Mouse (Mus musculus): Measurements from ENCODE around the gene Matn3. TPM values are rescaled to one million over a fixed set of nuclear protein-coding genes. Genes with fewer than 3 reads are reported as not detected.
A peak's percentile ranks its signal among the peaks of the same experiment; 100 is the strongest.

Matn3 gene
- under 1 TPM in 1 of 2 experiments, not detected in 1; 0.09 TPM for total RNA-seq (2021)

DNA sequence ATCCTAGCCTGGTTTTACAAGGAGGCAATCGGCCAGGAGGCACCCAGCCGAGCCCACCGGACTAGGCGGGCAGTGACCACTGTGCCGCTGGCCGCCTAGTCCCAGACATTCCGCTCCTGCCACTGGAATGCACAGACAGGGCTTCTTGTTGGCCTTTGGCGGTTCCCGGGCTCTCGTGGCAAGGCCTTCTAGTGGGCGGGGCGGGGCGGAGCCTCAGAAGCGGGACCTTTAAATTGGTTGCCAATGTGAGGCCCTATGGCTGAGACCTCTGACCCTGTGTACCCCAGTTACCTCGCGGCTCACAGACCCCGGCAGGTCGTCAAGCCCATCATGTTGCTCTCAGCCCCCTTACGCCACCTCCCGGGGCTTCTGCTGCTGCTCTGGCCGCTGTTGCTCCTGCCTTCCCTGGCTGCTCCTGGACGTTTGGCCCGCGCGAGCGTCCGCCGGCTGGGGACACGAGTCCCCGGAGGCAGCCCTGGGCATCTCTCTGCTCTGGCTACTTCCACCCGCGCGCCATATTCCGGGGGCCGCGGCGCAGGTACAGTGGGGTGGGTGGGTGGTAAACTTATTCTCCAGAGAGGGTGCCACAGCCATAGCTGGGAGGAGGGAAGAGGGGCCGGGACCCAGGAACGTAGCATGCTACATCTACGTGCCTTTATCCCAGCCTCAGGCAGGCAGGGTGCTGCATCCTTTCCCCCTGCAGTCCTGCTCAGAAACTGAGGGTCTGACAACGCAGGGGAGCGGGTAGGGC, at the start of gene Matn3:
TSS of gene Matn3 (plus strand) at position 216 of the 751 bp plus-strand sequence.
- peak; percentile 81 for DNase-seq

DNA sequence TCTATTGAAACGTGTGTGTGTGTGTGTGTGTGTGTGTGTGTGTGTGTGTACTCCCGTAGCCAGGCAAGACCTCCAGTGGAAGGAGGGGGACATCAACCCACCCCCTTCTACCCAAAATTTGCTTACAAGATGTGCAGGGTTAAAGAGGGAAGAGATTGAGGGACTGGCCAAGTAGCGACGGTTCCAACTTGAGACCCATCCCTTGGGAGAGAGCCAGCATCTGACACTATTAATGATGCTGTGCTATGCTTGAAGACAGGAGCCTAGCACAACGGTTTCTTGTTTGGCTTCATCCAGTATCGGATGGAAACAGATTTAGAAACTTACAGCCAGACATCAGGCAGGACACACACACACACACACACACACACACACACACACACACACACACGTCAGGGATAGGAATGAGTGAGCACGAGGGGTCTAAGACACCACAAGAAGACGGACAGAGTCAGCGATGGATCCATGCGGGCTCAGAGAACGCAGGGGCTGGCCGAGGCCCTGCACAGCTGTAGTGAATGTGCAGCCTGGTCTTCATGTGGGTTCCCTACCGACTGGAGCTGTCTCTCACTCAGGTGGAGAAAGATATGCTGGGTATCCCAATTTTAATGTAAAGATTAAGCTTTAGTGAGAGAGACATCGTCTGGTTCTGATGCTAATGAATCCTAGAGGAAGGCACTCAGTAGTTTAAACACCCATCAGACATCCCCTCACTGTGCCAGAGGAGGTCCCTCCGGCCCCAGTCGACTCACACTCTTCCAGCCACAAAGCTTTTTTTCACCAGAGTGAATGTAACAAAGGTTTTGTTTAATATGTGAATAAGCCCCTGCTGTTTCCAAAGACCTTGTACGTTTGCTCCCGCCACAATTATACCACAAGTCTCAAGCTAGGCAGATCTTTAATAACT, 48.6 kb upstream of the Matn3 start:
- no peak for DNase-seq

DNA sequence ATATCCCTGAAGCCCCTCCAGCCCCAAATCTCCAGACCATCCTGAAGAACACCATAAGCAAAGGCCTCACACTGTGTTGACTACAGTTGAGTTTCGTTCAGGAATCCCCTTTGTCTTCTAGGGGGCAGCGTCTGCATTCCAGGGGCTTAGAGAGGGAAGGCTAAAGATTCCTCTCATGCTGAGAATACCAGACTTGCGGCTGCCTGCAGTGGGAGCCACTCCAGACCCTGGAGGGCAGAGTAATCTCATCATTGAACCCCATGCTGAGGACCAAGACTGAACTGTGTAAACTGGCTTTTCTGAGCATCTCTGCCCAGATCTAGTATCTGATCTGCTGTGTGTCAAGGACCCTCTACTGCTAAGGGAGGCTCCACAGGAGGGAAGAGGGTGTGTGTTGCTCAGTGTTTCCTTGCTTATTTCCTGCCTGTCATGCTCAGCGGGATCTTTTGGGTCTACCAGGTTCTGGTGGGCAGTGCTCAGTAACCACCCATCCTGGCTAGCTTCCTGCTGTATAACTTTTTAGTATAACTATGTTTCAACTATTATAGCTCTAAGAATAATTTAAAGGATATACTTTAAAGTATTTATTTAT, 47.5 kb upstream of the Matn3 start:
- no peak for DNase-seq

DNA sequence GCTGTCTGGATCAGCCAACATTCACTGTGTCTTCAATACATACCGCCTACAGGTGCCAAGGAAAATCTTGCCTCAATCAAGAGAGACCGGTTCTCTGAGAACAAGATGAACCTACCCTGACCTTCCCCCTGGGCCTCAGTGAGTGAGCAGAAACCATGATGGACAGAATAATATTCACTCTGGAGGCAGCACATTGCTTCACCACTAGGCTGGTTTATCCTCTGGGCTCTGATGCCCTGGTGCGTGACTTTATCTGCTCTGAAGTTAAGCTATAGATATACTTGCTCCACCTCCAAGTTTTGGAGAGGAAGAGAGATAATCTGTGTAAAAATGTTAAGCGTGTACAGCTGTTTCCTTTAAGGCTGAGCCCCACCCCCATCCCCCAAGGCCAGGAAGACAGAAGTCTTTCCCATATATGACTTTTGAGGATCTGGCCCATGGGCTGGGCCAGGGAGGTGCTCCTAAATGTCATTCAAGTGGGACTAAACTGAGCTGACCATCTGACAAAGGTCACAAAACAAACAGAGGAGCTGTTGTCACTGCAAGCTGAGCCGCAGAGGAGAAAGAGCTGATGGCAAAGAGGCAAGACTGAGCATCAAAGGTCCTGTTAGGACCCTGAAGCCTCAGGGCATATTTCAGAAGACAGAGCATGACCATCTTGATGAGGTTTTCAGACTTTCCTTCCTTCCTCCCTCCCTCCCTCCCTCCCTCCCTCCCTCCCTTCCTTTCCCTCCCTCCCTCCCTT, 46.6 kb upstream of the Matn3 start:
- DNase-seq: peak; percentile 46

DNA sequence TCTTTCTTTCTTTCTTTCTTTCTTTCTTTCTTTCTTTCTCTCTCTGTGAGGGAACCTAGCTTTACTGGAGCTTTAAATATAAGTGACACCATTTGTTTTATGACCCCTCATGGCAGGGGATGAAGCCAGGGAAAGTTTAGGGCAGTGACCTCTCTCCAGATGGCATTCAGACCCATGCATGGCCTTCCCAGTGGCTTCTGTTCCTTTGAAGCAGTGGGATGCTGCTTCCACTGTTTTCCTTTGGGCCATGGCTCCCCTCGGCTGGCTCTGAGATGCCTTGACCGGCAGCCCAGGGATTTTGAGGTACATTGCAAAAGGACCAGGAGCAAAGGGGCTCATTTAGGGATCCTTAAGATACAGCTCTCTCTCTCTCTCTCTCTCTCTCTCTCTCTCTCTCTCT, 45.8 kb upstream of the Matn3 start:
- no peak for DNase-seq

DNA sequence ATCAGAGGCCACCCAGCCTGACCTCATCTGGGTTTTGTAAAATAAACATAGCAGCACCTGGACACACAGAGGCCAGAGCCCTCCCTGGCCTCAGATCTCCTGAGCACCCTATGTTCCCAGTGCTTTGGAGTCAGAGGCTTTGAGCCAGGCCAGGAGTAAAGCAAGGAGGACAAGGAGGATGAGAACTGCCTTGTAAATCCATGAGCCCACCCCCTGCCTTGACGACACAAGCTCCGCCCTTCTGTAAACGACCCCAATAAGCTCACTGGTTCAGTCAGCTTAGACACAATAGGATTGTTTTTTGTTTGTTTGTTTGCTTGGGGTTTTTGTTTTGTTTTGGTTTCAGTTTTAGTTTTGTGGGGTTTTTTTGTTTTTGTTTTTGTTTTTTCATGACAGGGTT, 45.2 kb upstream of the Matn3 start:
- no peak for DNase-seq

DNA sequence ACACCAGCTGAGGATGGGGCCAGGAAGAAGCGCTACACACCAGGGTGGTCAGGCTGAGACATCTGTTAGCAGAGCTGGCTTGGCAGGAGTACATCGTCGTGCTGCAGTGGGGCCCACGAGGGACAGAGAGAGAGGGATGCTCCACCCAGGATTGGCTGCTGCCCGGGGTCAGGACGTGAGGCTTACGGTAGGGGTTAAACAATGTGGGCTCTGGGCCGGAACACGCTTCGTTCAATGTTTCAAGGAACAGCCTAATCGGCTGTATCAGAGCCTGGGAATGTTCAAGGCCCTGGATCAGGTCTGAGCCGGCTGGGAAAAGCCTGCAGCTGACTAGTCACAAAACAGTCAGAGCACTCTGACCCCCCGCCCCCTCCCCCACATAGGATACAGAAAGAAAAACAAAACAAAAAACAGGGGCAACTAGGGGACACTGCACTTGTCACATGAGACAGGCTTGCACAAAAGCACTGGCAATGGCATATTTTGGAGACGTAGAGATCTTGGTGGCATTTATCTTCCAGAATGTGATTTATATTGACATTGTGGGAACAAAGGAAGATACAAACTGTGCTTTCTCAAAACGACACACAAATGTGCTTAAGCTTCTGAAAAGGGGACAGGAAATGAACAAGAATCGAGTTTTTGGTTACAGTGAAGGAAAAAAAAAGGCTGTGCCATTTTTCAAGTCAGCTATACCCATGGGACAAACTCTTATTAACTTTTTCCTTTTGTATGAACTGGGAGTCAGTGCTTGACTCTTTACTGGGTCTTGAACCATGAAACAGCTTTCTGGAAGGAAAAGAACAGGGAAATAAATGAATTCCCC, 34.7 kb upstream of the Matn3 start:
- peak; percentile 62 for DNase-seq

DNA sequence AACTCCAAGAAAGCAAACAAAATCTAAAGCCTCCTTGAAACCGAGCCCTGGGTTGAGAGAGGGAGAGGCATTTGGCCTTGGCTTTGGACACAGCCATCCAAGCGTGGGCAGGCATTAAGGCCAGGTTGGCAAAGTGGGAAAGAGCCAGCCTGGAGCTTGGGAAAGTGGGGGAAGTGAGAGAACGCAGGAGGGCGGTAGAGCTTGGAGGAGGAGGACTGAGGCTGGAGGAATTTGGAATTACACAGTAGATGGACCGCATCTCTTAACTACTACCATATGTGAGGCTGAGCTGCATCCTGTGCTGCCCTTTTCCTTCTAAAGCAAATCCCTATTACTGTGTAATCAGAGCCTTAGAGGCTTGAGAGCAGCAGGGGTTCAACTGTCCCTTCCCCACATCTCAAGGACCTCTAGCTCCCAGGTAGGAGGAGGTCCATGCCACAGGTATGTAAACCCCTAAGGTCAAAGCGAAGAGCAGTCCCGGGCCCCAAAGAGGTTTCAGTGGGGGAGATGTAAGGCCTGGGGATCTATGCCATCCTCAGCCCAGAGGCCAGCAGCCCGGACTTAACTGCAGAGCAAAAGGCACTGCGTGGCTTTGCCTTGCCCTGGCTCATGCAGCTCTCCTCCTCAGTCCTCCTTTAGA, 33.9 kb upstream of the Matn3 start:
- DNase-seq: peak; percentile 35

DNA sequence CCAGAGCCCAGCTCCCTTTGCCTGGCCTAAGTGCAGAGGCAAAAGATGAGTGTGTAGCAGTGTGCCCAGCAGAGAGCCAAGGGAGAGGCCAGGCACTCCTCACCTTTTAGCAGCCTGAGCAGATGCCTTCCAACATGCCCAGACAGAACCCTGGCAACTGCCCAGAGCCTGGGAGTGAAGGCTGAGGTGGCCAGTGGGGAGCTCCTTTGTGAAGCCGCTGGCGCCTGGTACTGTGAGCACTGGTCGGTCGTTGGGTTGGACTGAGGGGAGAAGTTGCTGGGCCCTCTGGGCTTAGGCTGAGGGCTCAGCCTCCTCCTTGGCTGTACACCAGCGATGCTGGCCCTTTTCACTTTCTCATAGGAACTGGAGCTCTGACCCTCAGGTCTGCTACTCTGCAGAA, 31.4 kb upstream of the Matn3 start:
- DNase-seq: peak; percentile 73

DNA sequence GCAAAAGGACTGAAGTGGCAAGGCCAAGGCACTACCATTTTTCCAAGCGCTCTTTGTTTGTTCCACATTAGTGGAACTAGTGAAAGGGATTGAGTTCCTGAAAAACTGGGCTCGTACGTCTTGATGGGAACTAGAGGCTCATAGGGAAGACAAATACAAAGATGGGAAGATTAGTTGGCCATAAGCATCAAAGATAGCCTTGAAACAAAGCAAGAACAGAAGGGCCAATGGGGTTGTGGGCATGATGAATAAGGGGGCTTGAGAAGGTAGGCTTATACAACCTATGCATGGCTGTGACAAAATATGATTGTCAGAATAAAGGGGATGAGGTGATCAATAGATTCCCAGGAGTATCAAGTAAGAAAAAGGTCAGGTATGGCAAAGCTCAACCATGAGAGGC, 28.5 kb upstream of the Matn3 start:
- no peak for DNase-seq

DNA sequence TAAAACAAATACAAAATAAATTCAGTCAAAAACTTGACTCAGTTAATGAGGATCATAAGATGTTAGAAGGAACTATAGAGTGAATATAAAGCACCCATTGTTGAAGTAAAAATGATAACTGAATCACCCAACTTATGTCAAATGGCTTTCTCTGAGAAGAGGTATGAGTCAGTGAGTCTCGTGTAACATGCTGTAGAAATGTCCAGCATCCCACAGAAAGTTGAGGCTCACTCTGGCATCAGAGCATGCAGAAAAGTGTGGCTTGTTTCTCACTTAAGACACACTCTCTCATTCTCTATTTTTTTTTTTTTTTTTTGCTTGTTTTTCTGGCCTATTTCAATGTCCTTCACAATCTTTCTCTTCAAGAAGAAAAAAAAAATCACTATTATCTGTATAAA, 26.7 kb upstream of the Matn3 start:
- DNase-seq: no peak

DNA sequence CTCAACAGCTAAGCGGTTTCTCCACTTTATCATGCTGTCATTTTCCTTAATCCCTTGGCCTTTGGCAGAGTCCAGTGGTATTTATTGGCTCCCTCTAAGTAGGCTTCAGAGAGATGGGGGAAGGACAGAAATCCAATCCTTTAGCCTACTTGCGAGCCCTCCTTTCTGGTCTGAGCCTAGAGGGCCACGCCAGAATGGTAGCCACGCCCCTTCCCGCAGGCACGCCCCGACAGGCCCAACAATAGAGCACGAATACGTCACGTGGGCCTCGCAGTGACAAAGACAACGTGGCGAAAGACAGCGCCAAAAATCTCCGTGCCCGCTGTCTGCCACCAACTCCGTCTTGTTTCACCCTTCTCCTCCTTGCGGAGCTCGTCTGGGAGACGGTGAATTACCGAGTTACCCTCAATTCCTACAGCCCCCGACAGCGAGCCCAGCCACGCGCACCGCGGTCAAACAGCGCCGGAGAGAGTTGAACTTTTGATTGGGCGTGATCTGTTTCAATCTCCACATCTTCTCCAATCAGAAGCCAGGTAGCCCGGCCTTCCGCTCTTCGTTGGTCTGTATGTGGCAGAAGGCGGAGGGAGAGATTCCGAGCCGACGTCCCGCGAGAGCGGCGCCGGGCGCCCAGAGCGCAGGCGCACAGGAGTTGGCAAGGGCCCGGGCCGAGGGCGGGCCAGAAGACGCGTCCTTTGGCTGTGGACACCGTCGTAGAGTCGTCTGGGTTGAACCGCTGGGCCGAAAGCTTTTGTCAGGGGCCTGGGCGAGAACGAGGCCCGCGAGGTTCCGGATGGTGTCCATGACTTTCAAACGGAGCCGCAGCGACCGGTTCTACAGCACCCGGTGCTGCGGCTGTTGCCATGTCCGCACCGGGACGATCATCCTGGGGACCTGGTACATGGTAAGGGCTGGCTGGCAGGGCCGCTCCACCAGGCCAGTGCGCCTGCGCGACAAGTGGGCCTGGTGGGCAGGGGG, 26.0 kb upstream of the Matn3 start, which contains the start of gene Laptm4a:
TSS of gene Laptm4a (plus strand) at position 271 of the 975 bp plus-strand sequence.
- peak; percentile 99 for DNase-seq

DNA sequence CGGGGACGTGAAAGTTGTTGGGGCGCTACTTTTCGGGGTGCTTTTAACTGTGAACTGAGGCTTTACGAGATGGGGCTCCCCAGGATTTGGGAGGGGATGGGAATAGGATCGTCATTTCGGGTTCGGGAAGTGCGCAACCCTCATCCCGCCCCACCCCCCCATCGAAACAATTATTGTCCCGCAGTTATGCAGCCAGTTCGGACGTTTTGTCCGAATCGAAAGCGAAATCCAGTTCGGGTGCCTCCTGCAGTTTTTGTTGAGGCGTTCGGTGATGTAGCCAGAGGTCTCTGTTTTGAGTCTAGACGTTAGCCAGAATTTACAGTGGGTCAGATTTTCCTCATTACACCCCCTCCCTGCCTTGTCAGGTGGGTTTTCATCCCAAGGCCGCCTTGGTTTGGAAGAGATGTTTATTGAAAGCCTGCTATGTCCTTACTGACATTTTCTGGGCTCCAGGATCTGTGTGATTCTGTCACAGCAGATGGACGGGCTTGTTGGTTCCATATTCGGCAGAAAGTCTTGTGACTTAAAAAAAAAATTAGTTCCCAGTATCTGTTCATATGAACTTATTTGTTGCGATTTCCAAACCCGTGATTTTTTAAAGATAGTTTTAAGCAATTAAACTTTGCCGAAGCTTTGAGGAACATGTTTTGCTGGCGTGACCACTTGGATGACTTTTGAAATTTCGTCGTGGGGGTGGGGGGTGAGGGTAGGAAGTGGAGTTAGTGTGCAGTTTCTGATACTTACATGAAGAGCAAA, 25.2 kb upstream of the Matn3 start:
- no peak for DNase-seq

DNA sequence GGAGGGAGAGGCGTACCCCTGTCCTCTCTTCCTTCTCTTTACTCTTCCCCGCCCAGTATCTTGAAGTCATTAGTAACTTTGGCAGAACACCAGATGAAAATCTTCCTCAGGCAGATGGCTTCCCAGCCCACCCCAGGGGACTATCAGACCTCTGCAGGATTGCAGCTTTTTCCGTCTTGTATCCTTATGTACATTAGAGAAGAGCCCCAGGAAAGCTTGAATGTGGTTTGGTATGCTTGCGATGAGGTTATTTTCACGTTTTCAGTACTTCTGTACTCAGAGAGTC, 24.7 kb upstream of the Matn3 start:
- DNase-seq: no peak

DNA sequence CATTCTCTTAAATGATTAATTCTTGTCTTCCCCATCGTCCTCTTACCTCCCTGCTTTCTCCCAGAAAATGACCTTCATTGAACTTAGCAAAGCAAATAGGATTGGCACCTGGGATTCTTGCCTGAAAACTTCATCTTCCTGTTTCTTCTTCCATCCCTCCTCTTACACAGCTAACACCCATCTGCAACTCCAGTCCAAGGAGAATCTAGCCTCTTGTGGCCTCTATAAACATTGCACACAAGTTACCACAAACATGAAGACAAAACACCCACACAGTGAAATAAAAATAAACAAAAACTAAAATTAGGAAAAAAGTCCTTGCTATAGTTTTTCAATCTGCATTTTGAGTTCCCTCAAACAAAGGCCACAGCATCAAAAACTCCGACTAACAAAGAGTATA, 24.1 kb upstream of the Matn3 start:
- DNase-seq: no peak

DNA sequence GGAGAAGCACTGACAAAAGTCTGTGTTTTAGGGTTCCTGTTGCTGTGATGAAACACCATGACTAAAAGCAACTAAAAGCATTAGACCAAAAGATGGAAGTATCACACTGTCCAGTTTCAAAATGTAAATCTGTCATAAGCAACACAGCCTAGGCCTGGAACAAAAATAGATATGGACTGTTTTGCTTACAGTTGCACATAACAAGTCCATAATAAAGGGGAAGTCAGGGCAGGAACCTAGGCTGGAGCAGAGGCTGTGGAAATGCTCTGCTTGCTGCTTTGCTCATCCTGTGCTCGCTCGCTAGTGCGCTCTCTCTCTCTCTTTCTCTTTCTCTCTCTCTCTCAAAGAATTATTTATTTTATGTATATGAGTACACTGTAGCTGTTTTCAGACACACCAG, 20.1 kb upstream of the Matn3 start:
- DNase-seq: no peak

DNA sequence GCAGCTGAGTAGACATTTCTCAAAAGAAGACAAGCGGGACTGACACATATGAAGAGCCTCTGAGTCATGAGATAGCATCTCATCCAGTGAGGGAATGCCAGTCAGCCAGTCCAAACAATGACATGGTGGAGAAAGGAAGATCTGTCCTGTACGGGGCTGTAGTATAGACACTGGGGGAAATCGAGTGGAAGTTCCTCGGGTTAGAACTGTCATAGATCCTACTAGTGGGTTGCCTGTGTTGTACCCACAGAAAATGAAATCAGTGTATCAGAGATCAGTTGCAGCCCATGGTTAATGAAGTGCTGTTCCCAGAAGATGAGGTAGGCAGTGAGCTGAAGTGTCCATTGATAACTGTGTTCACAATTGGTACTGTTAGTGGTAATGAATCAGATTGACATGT, 19.0 kb upstream of the Matn3 start:
- no peak for DNase-seq

DNA sequence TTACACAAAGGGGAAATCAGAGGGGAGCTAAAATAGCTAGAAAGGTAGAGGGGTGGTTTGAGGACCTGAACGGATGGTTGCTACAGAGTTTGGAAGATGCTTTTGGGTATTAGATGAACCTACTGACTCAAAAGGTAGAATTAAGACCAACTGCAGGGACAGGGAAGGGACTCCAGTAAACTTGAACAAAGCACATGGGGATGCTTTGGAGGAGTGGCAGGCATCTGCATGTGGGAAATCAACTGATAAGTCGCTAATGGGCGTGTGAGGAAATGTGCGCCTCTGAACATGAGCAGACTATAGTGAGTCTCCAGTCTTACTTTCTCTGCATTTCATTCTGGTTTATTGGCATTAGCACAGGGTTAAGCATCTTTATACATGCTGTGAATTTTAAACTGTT, 16.6 kb upstream of the Matn3 start:
- DNase-seq: no peak

DNA sequence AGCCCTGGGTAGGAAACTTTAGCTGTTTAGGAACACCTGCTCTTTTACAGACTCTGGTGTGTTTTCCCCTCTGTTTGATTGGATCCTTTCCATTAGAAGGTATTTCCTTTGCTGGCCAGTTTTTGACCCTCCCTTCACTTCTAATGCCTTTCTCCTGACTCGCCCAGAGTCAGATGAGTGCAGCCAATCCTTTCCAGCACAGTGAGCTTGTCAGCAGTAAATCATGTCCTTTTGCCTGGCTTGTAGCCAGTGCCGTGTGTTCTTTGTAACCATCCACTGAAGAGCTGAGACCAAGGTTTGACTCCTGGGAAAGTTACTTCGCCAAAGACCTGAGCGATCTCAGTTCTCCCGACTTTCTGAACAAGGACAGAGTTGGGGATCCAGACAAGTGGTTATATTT, 12.4 kb upstream of the Matn3 start:
- peak; percentile 46 for DNase-seq
